Mouse (Mus musculus): ENCODE results near the gene Spag7. TPM values are rescaled to one million over a fixed set of nuclear protein-coding genes. Genes with fewer than 3 reads are reported as not detected.

Spag7 gene
- total RNA-seq, 1 experiment, result 74.5 TPM

- no peak for DNase-seq (ENCODE audit: low read depth, low spot score)
- TF ChIP-seq CHD2 (IDR thresholded peaks at IDR 0.05; ENCODE audit: low read depth, low read length) (no peak), MAFK (IDR thresholded peaks at IDR 0.05; ENCODE audit: insufficient read depth, low read depth, low read length) (no peak), HCFC1 (IDR thresholded peaks at IDR 0.05; ENCODE audit: borderline replicate concordance, insufficient read depth, low read length) (no peak), ZC3H11A (IDR thresholded peaks at IDR 0.05; ENCODE audit: borderline replicate concordance, low read depth, low read length) (no peak), ZNF384 (IDR thresholded peaks at IDR 0.05; ENCODE audit: low read depth, low read length) (no peak)
- H3K27ac ChIP-seq (ENCODE audit: insufficient read depth, low read depth, low read length, poor library complexity, severe bottlenecking), result no peak within 1 kb of the TSS
- peaks cover 6% of the 10 kb centered on the region; the same call in 1 of the 2 replicates for H3K36me3 ChIP-seq (ENCODE audit: control insufficient read depth, insufficient read depth, low read length, poor library complexity, severe bottlenecking)
- in situ Hi-C loops (cut with MboI; ENCODE audit: low sequenced_read_pairs in 2 of 2, unreplicated experiment in 2 of 2), result no loop called here
- H3K9ac ChIP-seq (ENCODE audit: insufficient read depth, low read depth, low read length, poor library complexity, severe bottlenecking), result peak within 1 kb of the TSS; percentile 79
- H3K4me3 ChIP-seq (ENCODE audit: insufficient read depth in 1 of 2, low read depth in 1 of 2, low read length in 2 of 2, poor library complexity in 1 of 2, severe bottlenecking in 1 of 2), result peak within 1 kb of the TSS; percentile 83 to 87
- H3K9me3 ChIP-seq (ENCODE audit: control insufficient read depth, insufficient read depth, low read depth, low read length), result no peaks in the 10 kb centered on the region
- H3K4me1 ChIP-seq (ENCODE audit: control insufficient read depth in 2 of 2, insufficient read depth in 2 of 2, low read length in 2 of 2, poor library complexity in 1 of 2), result peaks cover 1 to 9% of the 10 kb centered on the region in 2 experiments; a peak in 2 of 4 replicates
These were observed 18.5 kb upstream of the Spag7 start, which contains the start of gene Camta2 for GRCm38 (mm10) chr11:70687601-70688199. TSS of gene Camta2 (minus strand) at chr11:70688105.

GRCm38 (mm10) chr11:70686901-70687566 is 17.8 kb upstream of the Spag7 start:
- no peak for TF ChIP-seq HCFC1 (IDR thresholded peaks at IDR 0.05; ENCODE audit: borderline replicate concordance, insufficient read depth, low read length)
- no peak for TF ChIP-seq MAFK (IDR thresholded peaks at IDR 0.05; ENCODE audit: insufficient read depth, low read depth, low read length)
- no peaks in the 10 kb centered on the region for H3K9me3 ChIP-seq (ENCODE audit: control insufficient read depth, insufficient read depth, low read depth, low read length)
- peak overlapping the region; percentile 79 for H3K9ac ChIP-seq (ENCODE audit: insufficient read depth, low read depth, low read length, poor library complexity, severe bottlenecking)
- DNase-seq (ENCODE audit: low read depth, low spot score), result no peak
- H3K36me3 ChIP-seq (ENCODE audit: control insufficient read depth, insufficient read depth, low read length, poor library complexity, severe bottlenecking), result peaks cover 6% of the 10 kb centered on the region; the same call in 1 of the 2 replicates
- H3K4me3 ChIP-seq (ENCODE audit: insufficient read depth in 1 of 2, low read depth in 1 of 2, low read length in 2 of 2, poor library complexity in 1 of 2, severe bottlenecking in 1 of 2), result peak overlapping the region; percentile 83 to 87
- H3K27ac ChIP-seq (ENCODE audit: insufficient read depth, low read depth, low read length, poor library complexity, severe bottlenecking), result no peak overlapping the region
- in situ Hi-C loops (cut with MboI; ENCODE audit: low sequenced_read_pairs in 2 of 2, unreplicated experiment in 2 of 2), result no loop called here
- peaks cover 4 to 14% of the 10 kb centered on the region in 2 experiments; a peak in 3 of 4 replicates for H3K4me1 ChIP-seq (ENCODE audit: control insufficient read depth in 2 of 2, insufficient read depth in 2 of 2, low read length in 2 of 2, poor library complexity in 1 of 2)

- in situ Hi-C loops (cut with MboI; ENCODE audit: low sequenced_read_pairs in 2 of 2, unreplicated experiment in 2 of 2), result no loop called here
- Histone ChIP-seq H3K9me3 (ENCODE audit: control insufficient read depth, insufficient read depth, low read depth, low read length) (no peaks in the 10 kb centered on the region), H3K4me1 (ENCODE audit: control insufficient read depth in 2 of 2, insufficient read depth in 2 of 2, low read length in 2 of 2, poor library complexity in 1 of 2) (peaks cover 5 to 24% of the 10 kb centered on the region in 2 experiments; a peak in 3 of 4 replicates), H3K36me3 (ENCODE audit: control insufficient read depth, insufficient read depth, low read length, poor library complexity, severe bottlenecking) (peaks cover 6% of the 10 kb centered on the region; the same call in 1 of the 2 replicates), H3K9ac (ENCODE audit: insufficient read depth, low read depth, low read length, poor library complexity, severe bottlenecking) (no peak overlapping the region), H3K27ac (ENCODE audit: insufficient read depth, low read depth, low read length, poor library complexity, severe bottlenecking) (no peak overlapping the region), H3K4me3 (ENCODE audit: insufficient read depth in 1 of 2, low read depth in 1 of 2, low read length in 2 of 2, poor library complexity in 1 of 2, severe bottlenecking in 1 of 2) (no peak overlapping the region)
- no peak for TF ChIP-seq HCFC1 (IDR thresholded peaks at IDR 0.05; ENCODE audit: borderline replicate concordance, insufficient read depth, low read length)
- TF ChIP-seq MAFK (IDR thresholded peaks at IDR 0.05; ENCODE audit: insufficient read depth, low read depth, low read length), result no peak
- TF ChIP-seq CHD2 (IDR thresholded peaks at IDR 0.05; ENCODE audit: low read depth, low read length), result no peak
- DNase-seq (ENCODE audit: low read depth, low spot score), result no peak
These were observed 14.4 kb upstream of the Spag7 start for GRCm38 (mm10) chr11:70683640-70684039.

GRCm38 (mm10) chr11:70681897-70682581 is 12.8 kb upstream of the Spag7 start:
- peak; percentile 85 for DNase-seq (ENCODE audit: low read depth, low spot score)
- Histone ChIP-seq H3K4me1 (ENCODE audit: control insufficient read depth in 2 of 2, insufficient read depth in 2 of 2, low read length in 2 of 2, poor library complexity in 1 of 2) (peaks cover 5 to 24% of the 10 kb centered on the region in 2 experiments; a peak in 3 of 4 replicates), H3K9me3 (ENCODE audit: control insufficient read depth, insufficient read depth, low read depth, low read length) (no peaks in the 10 kb centered on the region), H3K9ac (ENCODE audit: insufficient read depth, low read depth, low read length, poor library complexity, severe bottlenecking) (0 out of 2 replicates have a peak overlapping the region, but pooled peaks have one; percentile 69), H3K27ac (ENCODE audit: insufficient read depth, low read depth, low read length, poor library complexity, severe bottlenecking) (peak overlapping the region; percentile 50; the same call in 1 of the 2 replicates), H3K4me3 (ENCODE audit: insufficient read depth in 1 of 2, low read depth in 1 of 2, low read length in 2 of 2, poor library complexity in 1 of 2, severe bottlenecking in 1 of 2) (0 out of 4 replicates have a peak overlapping the region, but pooled peaks of 1 of the 2 experiments have one; percentile 0), H3K36me3 (ENCODE audit: control insufficient read depth, insufficient read depth, low read length, poor library complexity, severe bottlenecking) (peaks cover 6% of the 10 kb centered on the region; the same call in 1 of the 2 replicates)
- TF ChIP-seq MAFK (IDR thresholded peaks at IDR 0.05; ENCODE audit: insufficient read depth, low read depth, low read length), result no peak
- no peak for TF ChIP-seq ZC3H11A (IDR thresholded peaks at IDR 0.05; ENCODE audit: borderline replicate concordance, low read depth, low read length)
- TF ChIP-seq ZNF384 (IDR thresholded peaks at IDR 0.05; ENCODE audit: low read depth, low read length), result no peak
- TF ChIP-seq HCFC1 (IDR thresholded peaks at IDR 0.05; ENCODE audit: borderline replicate concordance, insufficient read depth, low read length), result no peak
- no peak for TF ChIP-seq CHD2 (IDR thresholded peaks at IDR 0.05; ENCODE audit: low read depth, low read length)
- in situ Hi-C loops (cut with MboI; ENCODE audit: low sequenced_read_pairs in 2 of 2, unreplicated experiment in 2 of 2), result no loop called here
